In the genomic region with DNA sequence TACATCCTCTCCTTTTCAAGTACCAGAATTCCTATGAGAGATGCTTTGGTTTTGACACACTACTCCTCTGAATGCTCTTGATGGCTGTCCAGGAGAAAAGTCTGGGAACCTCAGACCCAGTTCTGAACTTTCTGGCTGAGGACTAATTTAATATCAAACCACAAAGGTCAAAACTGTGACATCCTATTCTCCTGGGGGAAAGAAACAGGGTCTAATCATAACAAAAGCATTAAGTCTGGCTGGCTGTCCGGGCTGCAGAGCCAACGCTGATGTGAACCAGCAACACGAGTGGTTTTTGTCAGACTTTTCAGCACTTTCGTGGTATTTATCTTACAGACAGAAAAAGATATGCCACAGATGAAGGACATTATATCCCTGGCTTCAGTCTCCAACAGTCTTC, we compare ENCODE assay signal across 10 mouse cellular contexts.
A peak's percentile ranks its signal among the peaks of the same experiment; 100 is the strongest.
DNase-seq lines count a peak whose midpoint lies in the region; ATAC-seq lines count a peak whose summit lies in the region.
"Had no signal": no experiment of that assay in that cellular context is flagged by ENCODE, and none has a peak within 500 bp of the region (broad histone marks: within the 10 kb centered on the region; RNA-seq: fewer than 3 reads in every experiment).

No protein-coding gene starts in this region.

- H3K36me3 ChIP-seq in heart, embryonic 15.5 days = no peaks in the 10 kb centered on the region
- H3K36me3 ChIP-seq in midbrain, embryonic 13.5 days = no peaks in the 10 kb centered on the region
- H3K36me3 ChIP-seq: limb, embryonic 13.5 days had no signal

- H3K4me3 ChIP-seq in heart, embryonic 15.5 days = no peak overlapping the region
- H3K4me3 ChIP-seq in midbrain, embryonic 13.5 days (replicated peaks) = no peak overlapping the region
- H3K4me3 ChIP-seq: limb, embryonic 13.5 days had no signal

- DNase-seq in embryo, embryonic 10 days (ENCODE audit: low spot score) = peak; percentile 16
- DNase-seq in embryo, embryonic 9.5 days (ENCODE audit: extremely low spot score) = no peak
- peak; percentile 34 for DNase-seq in embryo, embryonic 11 days
- DNase-seq in left cerebral cortex, postnatal 36 days (ENCODE audit: low spot score in 2 of 2) = no peak
- no peak for DNase-seq in layer of hippocampus, adult 18-20 months (ENCODE audit: low spot score in 2 of 2)
- DNase-seq in ovary, postnatal 36 days (ENCODE audit: low spot score) = no peak
- DNase-seq: cerebellum, adult 11 months had no signal

- intact Hi-C loops in left cerebral cortex, postnatal 36 days (cut with DNase I) = no loop called here

- 18% methylated on average over 4 of the region's 4 CpGs for WGBS in heart, embryonic 15.5 days
- WGBS in midbrain, embryonic 13.5 days = 53% methylated on average over 4 of the region's 4 CpGs

- no peaks in the 10 kb centered on the region for H3K27me3 ChIP-seq in heart, embryonic 15.5 days
- H3K27me3 ChIP-seq in midbrain, embryonic 13.5 days = no peaks in the 10 kb centered on the region
- H3K27me3 ChIP-seq: limb, embryonic 13.5 days had no signal

- H3K9me3 ChIP-seq in heart, embryonic 15.5 days (replicated peaks) = no peaks in the 10 kb centered on the region
- no peaks in the 10 kb centered on the region for H3K9me3 ChIP-seq in midbrain, embryonic 13.5 days
- H3K9me3 ChIP-seq: limb, embryonic 13.5 days had no signal

- H3K27ac ChIP-seq in heart, embryonic 15.5 days = peak overlapping the region; percentile 47
- peak overlapping the region; percentile 85 for H3K27ac ChIP-seq in midbrain, embryonic 13.5 days
- H3K27ac ChIP-seq: limb, embryonic 13.5 days had no signal

- H3K4me2 ChIP-seq in heart, embryonic 15.5 days = no peak overlapping the region
- H3K4me2 ChIP-seq in midbrain, embryonic 13.5 days (replicated peaks) = peak overlapping the region; percentile 7; the same call in 1 of the 2 replicates
- H3K4me2 ChIP-seq: limb, embryonic 13.5 days had no signal

- no peak overlapping the region for H3K9ac ChIP-seq in heart, embryonic 15.5 days
- H3K9ac ChIP-seq in midbrain, embryonic 13.5 days (replicated peaks) = no peak overlapping the region
- H3K9ac ChIP-seq: limb, embryonic 13.5 days had no signal

- H3K4me1 ChIP-seq in heart, embryonic 15.5 days (replicated peaks) = peaks cover 28% of the 10 kb centered on the region
- H3K4me1 ChIP-seq in midbrain, embryonic 13.5 days (replicated peaks) = peaks cover 58% of the 10 kb centered on the region

- no peak; the same call in 1 of the 2 replicates for ATAC-seq in heart, embryonic 15.5 days (replicated peaks; ENCODE audit: insufficient number of reproducible peaks, insufficient read depth, low FRiP score, low read depth)
- no peak for ATAC-seq in midbrain, embryonic 13.5 days

Comparison
In these comparisons a context has a peak if more than half of its experiments do, and no peak if none do; other contexts are left out.
1. DNase-seq: peak in embryo, embryonic 10 days (single experiment) and embryo, embryonic 11 days (single experiment); none in embryo, embryonic 9.5 days (single experiment), left cerebral cortex, postnatal 36 days (0 of 2), layer of hippocampus, adult 18-20 months (0 of 2) and ovary, postnatal 36 days (single experiment).